Mouse (Mus musculus): ENCODE results near the gene Itpkb.

GRCm38 (mm10) chr1:180306889-180307288, 23.4 kb upstream of the Itpkb start:
- no peak for TF ChIP-seq ZNF384 (IDR thresholded peaks at IDR 0.05; ENCODE audit: low read depth, low read length)
- no peak for TF ChIP-seq CHD2 (IDR thresholded peaks at IDR 0.05; ENCODE audit: low read depth, low read length)
- no peak for TF ChIP-seq MAFK (IDR thresholded peaks at IDR 0.05; ENCODE audit: insufficient read depth, low read depth, low read length)
